Mouse (Mus musculus): ENCODE measurements around the gene H2-M3. TPM values are rescaled to one million over a fixed set of nuclear protein-coding genes. Genes with fewer than 3 reads are reported as not detected.

Gene H2-M3
- total and polyA plus RNA-seq, 3 experiments = 3.2 to 4.9 (median 3.3) TPM

GRCm38 (mm10) chr17:37250544-37250943 lies 19.5 kb upstream of the H2-M3 start:
- Histone ChIP-seq H3K27me3 (ENCODE audit: control insufficient read depth, insufficient read depth, low read length) (no peaks in the 10 kb centered on the region), H3K4me1 (ENCODE audit: control insufficient read depth, insufficient read depth, low read length) (no peaks in the 10 kb centered on the region), H3K27ac (no peak overlapping the region), H3K4me3 (no peak overlapping the region), H3K36me3 (ENCODE audit: control insufficient read depth, insufficient read depth, low read length) (no peaks in the 10 kb centered on the region), H3K9ac (ENCODE audit: low read depth, low read length) (no peak overlapping the region), H3K79me2 (replicated peaks; ENCODE audit: control insufficient read depth, insufficient read depth, low read length) (no peaks in the 10 kb centered on the region)
- TF ChIP-seq POLR2A (IDR thresholded peaks at IDR 0.05; ENCODE audit: insufficient read depth, low read depth, low read length) (no peak), CTCF (IDR thresholded peaks at IDR 0.05) (peak; percentile 49)
- no peak for DNase-seq
- intact Hi-C loops (cut with DNase I) = no loop called here
- WGBS = 12% methylated on average over 1 of the region's 1 CpGs

GRCm38 (mm10) chr17:37263626-37264025 lies 6.4 kb upstream of the H2-M3 start, which contains the start of gene Olfr98:
Olfr98 (minus strand) TSS chr17:37263749.
- intact Hi-C loops (cut with DNase I) = no loop called here
- Histone ChIP-seq H3K4me1 (ENCODE audit: control insufficient read depth, insufficient read depth, low read length) (no peaks in the 10 kb centered on the region), H3K36me3 (ENCODE audit: control insufficient read depth, insufficient read depth, low read length) (no peaks in the 10 kb centered on the region), H3K27me3 (ENCODE audit: control insufficient read depth, insufficient read depth, low read length) (no peaks in the 10 kb centered on the region), H3K9ac (ENCODE audit: low read depth, low read length) (no peak within 1 kb of the TSS), H3K4me3 (no peak within 1 kb of the TSS), H3K79me2 (replicated peaks; ENCODE audit: control insufficient read depth, insufficient read depth, low read length) (no peaks in the 10 kb centered on the region), H3K27ac (no peak within 1 kb of the TSS)
- DNase-seq = no peak
- no peak for TF ChIP-seq CTCF (IDR thresholded peaks at IDR 0.05)
- no peak for TF ChIP-seq POLR2A (IDR thresholded peaks at IDR 0.05; ENCODE audit: insufficient read depth, low read depth, low read length)
- no peak for TF ChIP-seq EP300 (IDR thresholded peaks at IDR 0.05; ENCODE audit: insufficient read depth, low read depth, low read length)
- WGBS = 57% methylated on average over 1 of the region's 1 CpGs

GRCm38 (mm10) chr17:37270702-37271092 lies 677 bp downstream of the H2-M3 start:
- Histone ChIP-seq H3K4me1 (ENCODE audit: control insufficient read depth, insufficient read depth, low read length) (no peaks in the 10 kb centered on the region; the same call in 1 of the 2 replicates), H3K9ac (ENCODE audit: low read depth, low read length) (peak overlapping the region; percentile 70), H3K4me3 (peak overlapping the region; percentile 79), H3K79me2 (replicated peaks; ENCODE audit: control insufficient read depth, insufficient read depth, low read length) (no peaks in the 10 kb centered on the region), H3K27ac (peak overlapping the region; percentile 88), H3K27me3 (ENCODE audit: control insufficient read depth, insufficient read depth, low read length) (no peaks in the 10 kb centered on the region), H3K36me3 (ENCODE audit: control insufficient read depth, insufficient read depth, low read length) (no peaks in the 10 kb centered on the region)
- WGBS = 32% methylated on average over 8 of the region's 8 CpGs
- intact Hi-C loops (cut with DNase I) = no loop called here
- peak; percentile 70 to 79 for DNase-seq
- TF ChIP-seq CTCF (IDR thresholded peaks at IDR 0.05) = no peak
- peak; percentile 60 for TF ChIP-seq POLR2A (IDR thresholded peaks at IDR 0.05; ENCODE audit: insufficient read depth, low read depth, low read length)

- no peak for DNase-seq
- Histone ChIP-seq H3K9ac (ENCODE audit: low read depth, low read length) (no peak overlapping the region), H3K27me3 (ENCODE audit: control insufficient read depth, insufficient read depth, low read length) (no peaks in the 10 kb centered on the region), H3K4me1 (ENCODE audit: control insufficient read depth, insufficient read depth, low read length) (no peaks in the 10 kb centered on the region), H3K36me3 (ENCODE audit: control insufficient read depth, insufficient read depth, low read length) (no peaks in the 10 kb centered on the region), H3K79me2 (replicated peaks; ENCODE audit: control insufficient read depth, insufficient read depth, low read length) (no peaks in the 10 kb centered on the region), H3K4me3 (no peak overlapping the region), H3K27ac (no peak overlapping the region)
- TF ChIP-seq CTCF (IDR thresholded peaks at IDR 0.05) (no peak), POLR2A (IDR thresholded peaks at IDR 0.05; ENCODE audit: insufficient read depth, low read depth, low read length) (no peak), EP300 (IDR thresholded peaks at IDR 0.05; ENCODE audit: insufficient read depth, low read depth, low read length) (no peak)
- intact Hi-C loops (cut with DNase I) = no loop called here
- WGBS = 62% methylated on average over 2 of the region's 2 CpGs
These were observed 5.7 kb downstream of the H2-M3 start for GRCm38 (mm10) chr17:37275626-37276248.

- no peaks in the 10 kb centered on the region for H3K79me2 ChIP-seq (replicated peaks; ENCODE audit: control insufficient read depth, insufficient read depth, low read length)
- no peak for TF ChIP-seq POLR2A (IDR thresholded peaks at IDR 0.05; ENCODE audit: insufficient read depth, low read depth, low read length)
- no peak for TF ChIP-seq EP300 (IDR thresholded peaks at IDR 0.05; ENCODE audit: insufficient read depth, low read depth, low read length)
- TF ChIP-seq CTCF (IDR thresholded peaks at IDR 0.05) = no peak
- H3K27me3 ChIP-seq (ENCODE audit: control insufficient read depth, insufficient read depth, low read length) = no peaks in the 10 kb centered on the region
- no peaks in the 10 kb centered on the region for H3K36me3 ChIP-seq (ENCODE audit: control insufficient read depth, insufficient read depth, low read length)
- no peak overlapping the region for H3K9ac ChIP-seq (ENCODE audit: low read depth, low read length)
- H3K4me3 ChIP-seq = no peak overlapping the region
- no peak for DNase-seq
- H3K27ac ChIP-seq = no peak overlapping the region
- intact Hi-C loops (cut with DNase I) = no loop called here
- H3K4me1 ChIP-seq (ENCODE audit: control insufficient read depth, insufficient read depth, low read length) = no peaks in the 10 kb centered on the region
These were observed 6.6 kb downstream of the H2-M3 start for GRCm38 (mm10) chr17:37276573-37276972.

GRCm38 (mm10) chr17:37280331-37280730 lies 10.3 kb downstream of the H2-M3 start:
- Histone ChIP-seq H3K9ac (ENCODE audit: low read depth, low read length) (no peak overlapping the region), H3K4me1 (ENCODE audit: control insufficient read depth, insufficient read depth, low read length) (no peaks in the 10 kb centered on the region), H3K27ac (no peak overlapping the region), H3K79me2 (replicated peaks; ENCODE audit: control insufficient read depth, insufficient read depth, low read length) (no peaks in the 10 kb centered on the region), H3K36me3 (ENCODE audit: control insufficient read depth, insufficient read depth, low read length) (no peaks in the 10 kb centered on the region), H3K4me3 (no peak overlapping the region), H3K27me3 (ENCODE audit: control insufficient read depth, insufficient read depth, low read length) (no peaks in the 10 kb centered on the region)
- TF ChIP-seq POLR2A (IDR thresholded peaks at IDR 0.05; ENCODE audit: insufficient read depth, low read depth, low read length) = no peak
- no peak for TF ChIP-seq EP300 (IDR thresholded peaks at IDR 0.05; ENCODE audit: insufficient read depth, low read depth, low read length)
- no peak for TF ChIP-seq CTCF (IDR thresholded peaks at IDR 0.05)
- DNase-seq = no peak
- WGBS = 16% methylated on average over 1 of the region's 1 CpGs
- intact Hi-C loops (cut with DNase I) = no loop called here

All from heart, adult 2 months (tissue).